Mouse (Mus musculus): Measurements from ENCODE around the gene Ms4a4b.
"Not testable (repeated sequence)": the region's sequence is repeated elsewhere in the genome, so short reads cannot be mapped to it uniquely, and the experiment has no call there.

Gene Ms4a4b

GRCm38 (mm10) chr19:11443338-11443737 is at the start of gene Ms4a4b:
Gene Ms4a4b, plus strand, starts transcription at chr19:11443553.
- DNase-seq (ENCODE audit: low read depth, low spot score), result no peak

DNA sequence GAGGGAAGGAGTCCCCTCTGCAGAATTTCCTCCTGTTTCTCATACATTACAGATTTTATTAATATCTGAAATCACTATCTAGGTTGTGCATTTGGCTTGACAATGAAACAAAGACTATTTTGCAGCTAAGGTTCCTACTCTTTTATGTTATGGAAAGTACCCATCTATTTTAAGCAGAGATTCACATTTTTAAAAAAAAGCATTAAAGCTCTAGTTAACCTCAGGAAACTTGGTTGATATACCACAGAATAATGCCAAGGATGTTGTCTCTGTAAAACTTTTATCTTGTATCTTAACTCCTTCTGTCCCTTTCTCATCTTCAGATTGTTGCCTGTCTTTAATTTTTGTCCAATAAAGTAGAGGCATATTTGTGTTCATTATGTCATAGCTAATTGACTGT is 47.6 kb upstream of the Ms4a4b start:
- DNase-seq (ENCODE audit: low read depth, low spot score), result no peak

DNA sequence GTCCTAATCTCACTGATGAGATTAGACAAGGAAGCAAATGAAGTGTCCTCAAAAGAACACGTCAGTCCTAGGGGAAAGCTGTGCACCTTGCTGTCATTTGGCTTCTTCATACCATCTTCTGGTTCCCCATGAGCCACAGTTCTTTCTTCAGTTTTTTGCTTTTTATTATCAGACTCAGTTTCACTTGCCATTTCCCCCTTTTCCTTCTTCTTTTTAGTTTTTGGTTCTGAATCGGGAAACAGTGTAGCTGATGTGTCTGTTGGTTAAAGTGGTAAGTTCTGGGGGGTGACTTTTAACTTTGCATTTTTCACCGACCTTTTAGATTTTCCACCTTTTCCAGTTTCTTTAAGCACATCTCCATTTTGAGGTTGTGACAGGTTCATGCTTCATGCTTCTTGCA is 38.8 kb upstream of the Ms4a4b start, which contains the start of gene Ms4a4c:
Gene Ms4a4c (plus strand): TSS at position 244 of the 400 bp plus-strand sequence.
- DNase-seq (ENCODE audit: low read depth, low spot score), result no peak

DNA sequence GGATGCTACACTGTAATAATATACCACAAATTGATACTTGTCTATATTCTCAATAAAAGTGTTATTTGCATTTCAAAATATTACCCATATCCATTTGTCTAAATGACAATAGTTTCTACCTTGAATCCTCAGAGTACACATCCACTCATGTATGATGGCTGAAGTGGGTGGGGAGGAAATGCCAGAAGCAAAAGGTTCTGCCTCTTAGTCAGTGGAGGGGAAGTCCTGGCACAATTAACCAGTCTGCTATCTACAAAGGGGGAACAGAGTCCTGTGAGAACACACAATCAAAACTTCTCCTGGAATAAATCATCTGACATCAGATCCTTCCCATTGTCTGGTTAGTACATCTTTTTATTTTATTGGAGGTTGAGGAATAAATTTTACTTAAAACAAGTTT is 35.9 kb upstream of the Ms4a4b start:
- DNase-seq (ENCODE audit: low read depth, low spot score), result no peak

- no peak for DNase-seq (ENCODE audit: low read depth, low spot score)
These were observed 34.8 kb upstream of the Ms4a4b start for GRCm38 (mm10) chr19:11408591-11408990.

GRCm38 (mm10) chr19:11411640-11412039 is 31.7 kb upstream of the Ms4a4b start:
- DNase-seq (ENCODE audit: low read depth, low spot score), result no peak

- no peak for DNase-seq (ENCODE audit: low read depth, low spot score)
These were observed 29.3 kb upstream of the Ms4a4b start for GRCm38 (mm10) chr19:11414084-11414483.

DNA sequence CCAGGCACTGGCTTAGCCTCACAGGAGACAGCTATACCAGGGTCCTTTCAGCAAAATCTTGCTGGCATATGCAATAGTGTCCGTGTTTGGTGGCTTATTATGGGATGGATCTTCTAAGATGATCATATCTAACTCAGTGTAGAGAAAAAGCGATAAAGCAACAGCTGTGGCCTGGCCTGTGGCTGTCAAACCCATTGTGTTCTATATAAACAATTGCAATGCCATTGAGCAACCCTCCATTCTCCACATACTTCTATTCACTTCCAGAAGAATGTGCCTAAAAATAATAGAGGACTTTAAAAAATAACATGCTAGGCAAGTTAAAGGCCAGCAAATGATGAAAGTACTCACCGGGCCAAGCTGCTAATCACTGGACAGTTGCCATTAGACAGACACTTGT is 27.8 kb upstream of the Ms4a4b start:
- no peak for DNase-seq (ENCODE audit: low read depth, low spot score)

GRCm38 (mm10) chr19:11418865-11419264 is 24.5 kb upstream of the Ms4a4b start:
- not testable (repeated sequence) for DNase-seq (ENCODE audit: low read depth, low spot score)

- not testable (repeated sequence) for DNase-seq (ENCODE audit: low read depth, low spot score)
These were observed 12.1 kb upstream of the Ms4a4b start for GRCm38 (mm10) chr19:11431209-11431608.

DNA sequence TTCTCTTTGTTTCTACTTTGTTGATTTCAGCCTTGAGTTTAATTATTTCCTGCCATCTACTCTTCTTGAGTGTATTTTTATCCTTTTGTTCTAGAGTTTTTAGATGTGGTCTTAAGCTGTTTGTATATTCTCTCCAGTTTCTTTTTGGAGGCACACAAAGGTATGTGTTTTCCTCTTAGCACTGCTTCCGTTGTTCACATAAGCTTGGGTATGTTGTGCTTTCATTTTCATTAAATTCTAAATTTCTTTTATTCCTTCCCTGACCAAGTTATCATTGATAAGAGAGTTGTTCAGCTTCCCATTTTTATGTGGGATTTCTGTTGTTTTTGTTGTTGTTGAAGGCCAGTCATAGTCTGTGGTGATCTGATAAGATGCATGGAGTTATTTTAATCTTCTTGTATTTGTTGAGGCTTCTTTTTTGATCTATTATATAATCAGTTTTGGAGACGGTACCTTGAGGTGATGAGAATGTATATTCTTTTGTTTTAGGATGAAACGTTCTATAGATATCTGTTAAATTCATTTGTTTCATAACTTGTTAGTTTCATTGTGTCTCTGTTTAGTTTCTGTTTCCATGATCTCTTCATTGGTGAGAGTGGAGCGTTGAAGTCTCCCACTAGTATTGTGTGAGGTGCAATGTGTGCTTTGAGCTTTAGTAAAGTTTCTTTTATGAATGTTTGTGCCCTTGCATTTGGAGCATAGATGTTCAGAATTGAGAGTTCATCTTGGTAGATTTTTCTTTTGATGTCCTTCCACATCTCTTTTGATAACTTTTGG is 8.1 kb upstream of the Ms4a4b start:
- DNase-seq (ENCODE audit: low read depth, low spot score), result no peak

- DNase-seq (ENCODE audit: low read depth, low spot score), result no peak
These were observed 611 bp downstream of the Ms4a4b start for GRCm38 (mm10) chr19:11443964-11444363.

- no peak for DNase-seq (ENCODE audit: low read depth, low spot score)
These were observed 3.9 kb downstream of the Ms4a4b start for GRCm38 (mm10) chr19:11447238-11447637.

DNA sequence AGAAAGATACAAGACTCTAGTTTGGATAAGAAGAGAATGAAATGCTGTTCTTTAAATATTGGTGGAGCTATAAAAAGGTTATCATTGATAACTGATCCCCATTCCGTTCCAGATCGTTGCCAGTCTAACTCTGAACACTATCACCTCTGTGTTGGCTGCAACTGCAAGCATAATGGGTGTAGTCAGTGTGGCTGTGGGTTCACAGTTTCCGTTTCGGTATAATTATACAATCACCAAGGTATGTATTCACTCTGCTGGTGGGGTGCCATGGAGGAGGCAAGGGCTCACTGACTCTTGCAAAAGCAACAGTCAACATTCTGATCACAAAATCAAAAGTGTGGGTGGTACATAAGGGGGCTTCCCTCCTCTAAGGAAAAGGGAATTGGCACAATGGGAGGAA is 15.7 kb downstream of the Ms4a4b start:
- not testable (repeated sequence) for DNase-seq (ENCODE audit: low read depth, low spot score)

GRCm38 (mm10) chr19:11464795-11465194 is 21.4 kb downstream of the Ms4a4b start:
- DNase-seq (ENCODE audit: low read depth, low spot score), result not testable (repeated sequence)

- DNase-seq (ENCODE audit: low read depth, low spot score), result no peak
These were observed 23.1 kb downstream of the Ms4a4b start for GRCm38 (mm10) chr19:11466471-11466870.

DNA sequence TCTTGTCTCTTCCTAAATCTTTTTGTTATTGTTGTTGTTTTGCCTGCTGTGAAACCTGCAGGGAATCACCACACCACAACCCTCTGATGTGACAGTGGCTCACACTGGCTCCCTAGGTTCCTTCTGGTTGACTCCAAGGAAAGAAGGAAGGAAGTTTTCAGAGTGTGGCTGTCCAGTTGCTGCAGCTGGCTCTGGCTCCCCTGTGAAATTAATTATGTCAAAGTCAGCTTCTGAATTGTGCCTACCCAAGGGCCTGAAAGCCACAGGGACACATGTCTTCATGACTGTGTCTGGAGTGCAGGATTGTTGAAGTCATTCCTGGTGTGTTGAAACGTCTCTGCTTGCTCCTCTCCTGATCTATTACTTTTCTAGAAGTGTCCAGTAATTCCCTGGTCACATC is 25.0 kb downstream of the Ms4a4b start:
- DNase-seq (ENCODE audit: low read depth, low spot score), result not testable (repeated sequence)

DNA sequence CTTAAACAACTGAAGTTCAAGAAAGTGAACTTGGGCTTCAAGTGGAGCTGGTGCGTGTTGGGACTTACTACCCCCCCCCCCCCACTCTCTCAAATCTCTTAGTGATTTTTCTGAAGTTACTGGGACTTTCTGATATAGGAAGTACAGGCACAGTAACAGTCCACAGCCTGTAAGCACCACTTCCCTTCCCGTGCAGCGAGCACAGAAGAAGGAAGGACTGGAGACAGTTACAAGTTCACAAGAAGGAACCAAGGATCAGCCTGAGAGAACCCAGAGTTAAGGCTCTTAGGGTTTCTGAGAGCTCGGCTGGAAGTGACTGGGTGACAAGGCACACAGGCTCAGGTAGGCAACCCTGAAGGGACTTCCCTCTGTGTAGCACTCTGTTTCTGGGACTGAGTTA is 25.9 kb downstream of the Ms4a4b start, which contains the start of gene Ms4a6c:
Gene Ms4a6c (plus strand): TSS at position 152 of the 400 bp plus-strand sequence.
- DNase-seq (ENCODE audit: low read depth, low spot score), result not testable (repeated sequence)

GRCm38 (mm10) chr19:11479714-11480113 is 36.4 kb downstream of the Ms4a4b start:
- DNase-seq (ENCODE audit: low read depth, low spot score), result no peak

GRCm38 (mm10) chr19:11482684-11483083 is 39.3 kb downstream of the Ms4a4b start:
- no peak for DNase-seq (ENCODE audit: low read depth, low spot score)

DNA sequence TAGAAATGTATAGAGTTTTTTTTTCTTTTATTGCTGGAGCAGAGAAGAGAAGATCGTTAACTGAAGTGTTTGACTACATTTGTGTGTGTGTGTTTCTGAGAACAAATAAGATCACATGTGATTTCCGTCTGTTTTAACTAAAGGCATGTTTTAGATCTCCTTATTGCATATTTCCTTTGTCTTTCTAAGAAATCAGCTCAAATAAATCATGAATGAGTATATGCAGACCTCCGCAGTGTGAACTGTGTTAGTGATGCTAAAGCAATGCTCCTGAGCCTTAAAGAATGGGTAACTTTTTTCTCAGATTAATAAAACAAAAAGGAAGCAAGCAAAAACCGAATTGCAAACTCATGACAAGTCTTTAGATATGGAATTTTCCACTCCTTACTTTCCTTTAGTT is 40.6 kb downstream of the Ms4a4b start:
- DNase-seq (ENCODE audit: low read depth, low spot score), result no peak

DNA sequence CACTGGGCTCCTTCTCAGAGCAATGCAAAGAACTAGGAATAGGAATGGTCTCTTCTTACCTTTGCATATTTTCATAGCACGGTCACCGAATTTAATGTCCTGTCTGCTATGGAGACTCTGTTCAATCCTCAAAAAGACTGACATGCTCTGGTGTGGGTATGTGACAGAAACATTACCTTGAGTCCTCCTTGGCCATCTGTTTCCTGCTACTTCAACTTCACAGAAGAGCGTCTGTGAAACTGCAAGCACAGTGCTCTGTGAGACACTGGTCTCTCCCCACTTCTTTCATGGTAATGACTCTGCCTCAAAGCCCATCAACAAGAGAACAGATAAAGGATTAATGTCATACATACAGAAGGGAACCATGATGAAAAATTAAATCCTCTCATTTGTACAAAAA is 41.0 kb downstream of the Ms4a4b start:
- DNase-seq (ENCODE audit: low read depth, low spot score), result no peak

DNA sequence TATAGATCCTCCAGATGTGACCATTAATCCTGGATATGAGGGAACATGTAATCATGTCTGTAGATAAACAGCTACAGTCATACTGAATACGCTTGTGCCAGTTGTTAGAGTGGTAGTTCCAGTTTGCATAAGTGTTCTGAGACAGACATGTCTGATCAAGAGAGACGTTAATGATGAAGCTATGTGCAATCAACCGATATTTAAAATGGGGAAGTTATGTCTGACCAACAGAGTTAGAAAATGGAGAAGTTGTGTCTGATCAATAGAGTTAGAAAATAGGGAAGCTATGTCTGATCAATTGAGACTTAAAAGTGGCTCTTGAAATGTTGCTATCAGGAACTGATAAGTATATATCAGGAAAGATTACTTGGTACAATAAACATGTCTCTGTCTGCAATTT is 41.9 kb downstream of the Ms4a4b start:
- no peak for DNase-seq (ENCODE audit: low read depth, low spot score)

Measured in R1 (cell line).